Mouse (Mus musculus) midbrain, embryonic 13.5 days (tissue): ENCODE measurements around the gene Ostf1. TPM values are rescaled to one million over a fixed set of nuclear protein-coding genes. Genes with fewer than 3 reads are reported as not detected.
A peak's percentile ranks its signal among the peaks of the same experiment; 100 is the strongest.

Source experiments
- ATAC-seq: fragments of 200-750 bp; cut with Nextera tagmentation; 2 replicates; pipeline ENCODE4 v1.8.0; 2017; ENCODE audit warnings: mild to moderate bottlenecking, moderate TSS enrichment, moderate library complexity
- H3K27ac ChIP-seq: fragments of 300-500 bp; sonication (generic); 2 replicates; pipeline ENCODE4 v1.5.1; 2015; ENCODE audit warnings: inconsistent platforms, mild to moderate bottlenecking, moderate library complexity
- H3K27me3 ChIP-seq: fragments of 300-500 bp; sonication (generic); 2 replicates; pipeline ENCODE4 v1.6.1; 2015; ENCODE audit warnings: mild to moderate bottlenecking, inconsistent platforms
- H3K36me3 ChIP-seq: fragments of 300-500 bp; sonication (generic); 2 replicates; pipeline ENCODE4 v1.6.1; 2015; ENCODE audit warnings: mild to moderate bottlenecking, inconsistent platforms
- H3K4me1 ChIP-seq: fragments of 300-500 bp; sonication (generic); replicated peaks from 2 replicates; pipeline ENCODE4 v1.6.1; 2015; ENCODE audit warnings: inconsistent platforms
- H3K4me2 ChIP-seq: fragments of 300-500 bp; sonication (generic); replicated peaks from 2 replicates; pipeline ENCODE4 v1.6.1; 2015; ENCODE audit warnings: moderate library complexity, mild to moderate bottlenecking, inconsistent platforms
- H3K4me3 ChIP-seq: fragments of 300-500 bp; sonication (generic); replicated peaks from 2 replicates; pipeline ENCODE4 v1.5.1; 2015; ENCODE audit warnings: mild to moderate bottlenecking, inconsistent platforms
- H3K9ac ChIP-seq: fragments of 300-500 bp; sonication (generic); replicated peaks from 2 replicates; pipeline ENCODE4 v1.6.1; 2015; ENCODE audit warnings: mild to moderate bottlenecking, inconsistent platforms
- H3K9me3 ChIP-seq: fragments of 300-500 bp; sonication (generic); 2 replicates; pipeline ENCODE4 v1.6.1; 2016; ENCODE audit warnings: mild to moderate bottlenecking, inconsistent platforms
- WGBS: fragments of 180-500 bp; shearing (Covaris S2); methylation state at CpG from one replicate; pipeline ENCODE4 v1.1.7; 2015; 5-methylcytosine and 5-hydroxymethylcytosine counted together
- polyA plus RNA-seq: library from polyadenylated mRNA; unstranded; fragments of >200 nt; fragmentation: Nextera tagmentation; extraction: Ambion mirVana; gene quantifications from 2 replicates; pipeline ENCODE4 v1.2.1, GENCODE M21; 2015

Gene Ostf1
- 34.6 and 34.7 TPM in 2 replicates for polyA plus RNA-seq

DNA sequence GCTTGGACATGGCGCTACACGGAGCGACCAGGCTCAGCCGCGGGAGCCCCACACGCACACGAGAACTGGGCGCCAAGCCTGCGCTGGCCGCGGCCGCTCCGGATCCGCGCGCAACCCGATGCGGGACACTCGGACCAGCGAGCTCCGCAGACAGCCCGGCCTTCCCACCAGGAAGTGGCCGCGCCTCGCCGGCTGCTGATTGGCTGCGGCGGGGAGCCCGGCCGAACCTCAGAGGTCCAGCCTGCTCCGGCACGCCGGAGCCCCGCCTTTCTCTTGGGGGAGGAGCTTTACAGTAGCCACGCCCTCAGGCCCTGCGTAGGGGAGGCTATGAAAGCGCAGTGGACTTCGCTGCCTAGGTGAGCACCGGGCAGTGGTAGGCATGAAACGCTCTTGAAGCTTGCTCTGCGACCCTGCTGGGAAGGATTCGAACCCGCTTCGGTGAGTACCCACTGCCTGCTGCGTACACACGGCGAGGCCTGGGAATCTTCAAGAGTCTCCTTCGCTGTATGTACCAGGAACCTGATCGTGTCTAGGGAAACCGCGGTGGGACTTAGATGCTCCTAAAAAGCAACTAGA is at the start of gene Ostf1, which contains the start of gene Nmrk1:
Gene Ostf1, minus strand, starts transcription at position 180 of the 576 bp plus-strand sequence.
Gene Nmrk1, plus strand, starts transcription at position 307 of the 576 bp plus-strand sequence.
- Histone ChIP-seq H3K9ac (peak within 1 kb of the TSS; percentile 77), H3K36me3 (no peaks in the 10 kb centered on the region), H3K4me1 (peaks cover 9% of the 10 kb centered on the region), H3K27ac (peak within 1 kb of the TSS; percentile 47), H3K9me3 (no peaks in the 10 kb centered on the region), H3K4me2 (peak within 1 kb of the TSS; percentile 94), H3K4me3 (peak within 1 kb of the TSS; percentile 82), H3K27me3 (peaks cover 10% of the 10 kb centered on the region; the same call in 1 of the 2 replicates)
- WGBS = under 1% methylated on average over 51 of the region's 51 CpGs
- peak; percentile 99 for ATAC-seq

DNA sequence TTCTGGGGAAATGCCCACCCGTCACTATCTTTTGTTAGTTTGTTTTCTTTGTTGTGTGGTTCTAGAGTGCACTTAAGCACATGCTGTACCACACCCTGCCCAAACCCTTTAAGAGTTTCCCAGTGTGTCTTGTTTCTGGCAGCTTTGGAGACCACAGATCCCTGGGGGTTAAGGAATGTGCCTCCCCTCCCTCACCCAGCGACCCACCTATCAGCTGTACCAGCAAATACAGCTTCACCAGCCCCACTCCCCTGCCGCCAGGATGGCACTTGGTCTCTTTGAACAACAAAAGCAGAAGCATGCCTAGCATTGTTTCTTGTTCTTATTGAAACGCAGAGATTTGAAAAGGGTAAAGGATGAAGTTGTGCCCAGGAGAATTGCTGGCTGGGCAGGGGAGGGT is 41.5 kb upstream of the Ostf1 start:
- no peaks in the 10 kb centered on the region for H3K27me3 ChIP-seq
- H3K27ac ChIP-seq = no peak overlapping the region; the same call in 1 of the 2 replicates
- peak overlapping the region; percentile 24 for H3K4me3 ChIP-seq
- peaks cover 22% of the 10 kb centered on the region for H3K4me1 ChIP-seq
- ATAC-seq = no peak
- H3K9ac ChIP-seq = peak overlapping the region; percentile 32; the same call in 1 of the 2 replicates
- WGBS = 14% methylated on average over 4 of the region's 4 CpGs
- no peaks in the 10 kb centered on the region for H3K36me3 ChIP-seq
- H3K9me3 ChIP-seq = no peaks in the 10 kb centered on the region
- peak overlapping the region; percentile 75 for H3K4me2 ChIP-seq

DNA sequence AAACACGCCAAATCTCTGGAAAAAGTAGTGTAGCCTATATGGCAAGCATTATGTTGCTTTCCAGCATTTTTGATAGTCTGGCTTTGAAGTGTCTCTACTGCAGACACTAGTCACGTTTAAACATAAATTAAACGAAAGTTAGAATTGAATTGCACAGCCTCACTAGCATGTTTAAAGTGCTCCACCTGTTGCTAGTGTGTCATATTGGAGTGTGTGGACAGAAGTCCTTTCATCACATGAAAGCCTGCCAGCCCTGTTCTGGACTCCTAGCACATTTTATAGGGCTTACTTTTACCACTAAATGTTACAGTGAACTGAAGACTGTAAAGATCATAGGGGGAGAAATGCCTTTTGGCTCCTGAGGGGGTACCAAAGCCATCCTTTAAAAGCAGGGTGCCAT is 40.9 kb upstream of the Ostf1 start:
- no peak for ATAC-seq
- H3K27me3 ChIP-seq = no peaks in the 10 kb centered on the region
- peak overlapping the region; percentile 75 for H3K4me2 ChIP-seq
- H3K27ac ChIP-seq = no peak overlapping the region
- H3K4me1 ChIP-seq = peaks cover 22% of the 10 kb centered on the region
- no peaks in the 10 kb centered on the region for H3K36me3 ChIP-seq
- no peaks in the 10 kb centered on the region for H3K9me3 ChIP-seq
- H3K4me3 ChIP-seq = peak overlapping the region; percentile 68; the same call in 1 of the 2 replicates
- 60% methylated on average over 3 of the region's 3 CpGs for WGBS
- no peak overlapping the region for H3K9ac ChIP-seq

DNA sequence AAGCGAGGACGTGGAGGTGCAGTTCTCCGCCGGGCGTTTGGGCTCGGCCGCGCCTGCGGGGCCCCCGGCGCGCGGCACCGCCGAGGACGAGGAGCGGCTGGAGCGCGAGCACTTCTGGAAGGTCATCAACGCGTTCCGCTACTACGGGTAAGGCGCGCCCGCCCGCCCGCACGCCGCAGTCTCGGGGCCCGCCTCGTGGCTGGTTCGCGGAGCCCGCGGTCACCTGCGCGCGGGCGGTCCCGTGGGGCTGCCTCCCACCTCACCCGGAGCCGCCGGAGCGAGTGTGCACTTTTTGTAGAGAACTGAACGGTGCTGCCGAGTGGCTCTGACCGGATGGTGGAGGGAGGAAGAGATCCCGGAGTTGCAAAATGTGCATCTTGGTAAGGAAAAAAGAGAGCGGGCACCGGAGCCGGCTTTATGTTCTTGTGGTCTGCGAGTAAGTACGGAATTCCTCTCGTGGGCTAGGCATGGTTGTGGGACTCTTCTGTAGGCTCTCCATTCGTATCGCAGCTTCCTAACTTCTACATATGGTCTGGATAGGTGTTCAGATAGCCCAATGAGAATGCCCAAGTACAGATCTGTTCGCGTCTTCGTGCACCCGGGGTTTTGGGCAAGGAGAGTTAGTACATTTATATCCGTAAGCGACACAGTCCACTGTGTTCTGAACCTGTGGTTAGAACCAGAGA is 39.6 kb upstream of the Ostf1 start:
- under 1% methylated on average over 61 of the region's 64 CpGs for WGBS
- Histone ChIP-seq H3K36me3 (no peaks in the 10 kb centered on the region), H3K4me3 (peak overlapping the region; percentile 68), H3K4me2 (peak overlapping the region; percentile 75), H3K9me3 (no peaks in the 10 kb centered on the region), H3K9ac (peak overlapping the region; percentile 73), H3K27ac (peak overlapping the region; percentile 77), H3K4me1 (peaks cover 22% of the 10 kb centered on the region), H3K27me3 (no peaks in the 10 kb centered on the region)
- 0 out of 2 replicates have a peak, but pooled peaks have one; percentile 1 for ATAC-seq

DNA sequence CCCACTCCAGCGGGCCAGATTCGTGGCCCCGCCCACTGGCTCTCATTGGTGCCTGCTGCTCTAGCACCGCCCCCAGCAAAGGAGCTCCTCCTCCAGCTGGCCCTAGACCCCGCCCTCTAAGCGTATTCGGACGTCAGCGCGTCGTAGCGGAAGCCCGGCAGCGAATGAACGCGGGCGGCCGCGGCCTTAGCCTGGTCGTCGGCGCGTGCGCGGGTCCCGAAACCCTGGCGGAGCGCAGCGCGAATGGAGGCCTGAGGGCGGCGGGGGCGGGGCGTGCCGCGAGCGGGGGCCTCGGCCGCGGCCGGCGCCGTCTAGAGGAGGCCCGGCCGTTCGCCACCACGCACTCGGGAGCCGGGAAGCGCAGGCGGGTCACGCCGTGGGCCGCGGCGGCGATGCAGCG is 39.0 kb upstream of the Ostf1 start, which contains the start of gene Carnmt1:
Gene Carnmt1, plus strand, starts transcription at position 157 of the 400 bp plus-strand sequence.
- H3K27ac ChIP-seq = peak within 1 kb of the TSS; percentile 77
- WGBS = under 1% methylated on average over 53 of the region's 58 CpGs
- H3K4me3 ChIP-seq = peak within 1 kb of the TSS; percentile 68

DNA sequence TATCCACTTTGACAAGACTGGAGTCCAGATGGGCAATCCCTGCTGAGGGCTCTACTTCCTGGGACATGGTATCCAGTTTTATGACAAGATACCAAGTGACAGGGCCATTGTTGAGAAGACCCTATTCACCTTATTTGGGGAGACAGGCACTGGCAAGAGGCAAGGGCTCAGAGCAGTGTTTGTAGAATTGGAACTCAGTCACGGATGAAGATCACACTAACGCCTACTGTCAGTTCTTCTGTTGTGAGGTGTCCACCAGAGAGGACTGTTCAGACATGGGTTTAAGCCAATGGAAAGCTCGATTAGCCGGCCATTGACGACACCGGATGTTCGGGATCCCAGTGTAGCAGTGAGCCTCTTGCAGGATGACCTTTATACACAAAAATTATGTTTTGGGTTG is 37.9 kb upstream of the Ostf1 start:
- Histone ChIP-seq H3K9me3 (no peaks in the 10 kb centered on the region), H3K36me3 (no peaks in the 10 kb centered on the region), H3K4me1 (peaks cover 22% of the 10 kb centered on the region), H3K27me3 (no peaks in the 10 kb centered on the region), H3K4me3 (no peak overlapping the region), H3K9ac (no peak overlapping the region), H3K27ac (no peak overlapping the region), H3K4me2 (no peak overlapping the region)
- no peak for ATAC-seq
- WGBS = 56% methylated on average over 7 of the region's 7 CpGs

More for the DNA sequence above, 39.0 kb upstream of the Ostf1 start, which contains the start of gene Carnmt1:
- Histone ChIP-seq H3K4me2 (peak within 1 kb of the TSS; percentile 75), H3K9ac (peak within 1 kb of the TSS; percentile 73), H3K36me3 (no peaks in the 10 kb centered on the region), H3K4me1 (peaks cover 22% of the 10 kb centered on the region), H3K9me3 (no peaks in the 10 kb centered on the region), H3K27me3 (no peaks in the 10 kb centered on the region)
- peak; percentile 98 for ATAC-seq

DNA sequence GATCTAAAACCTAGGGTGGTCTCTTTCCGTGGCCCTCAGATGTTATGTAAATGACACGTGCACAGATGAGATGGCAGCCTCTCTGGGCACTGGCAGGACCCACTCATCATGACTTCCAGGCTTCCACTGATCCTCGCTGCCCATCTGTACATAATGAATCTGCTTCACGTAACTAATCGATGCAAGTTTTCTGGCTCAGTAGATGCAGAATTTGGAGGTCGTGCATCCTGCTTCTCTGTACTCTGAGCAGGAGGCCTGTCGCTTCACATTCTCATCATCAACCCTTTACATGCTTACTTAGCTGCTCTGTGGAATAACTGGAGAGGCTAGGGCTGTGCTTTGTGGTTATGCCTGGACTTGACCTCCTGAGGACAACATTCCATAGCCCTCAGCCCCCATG is 35.3 kb upstream of the Ostf1 start:
- no peak for ATAC-seq
- Histone ChIP-seq H3K36me3 (no peaks in the 10 kb centered on the region), H3K9me3 (no peaks in the 10 kb centered on the region), H3K9ac (no peak overlapping the region), H3K4me3 (no peak overlapping the region), H3K4me1 (peaks cover 5% of the 10 kb centered on the region), H3K27me3 (no peaks in the 10 kb centered on the region), H3K4me2 (no peak overlapping the region), H3K27ac (no peak overlapping the region)
- WGBS = 72% methylated on average over 7 of the region's 7 CpGs

DNA sequence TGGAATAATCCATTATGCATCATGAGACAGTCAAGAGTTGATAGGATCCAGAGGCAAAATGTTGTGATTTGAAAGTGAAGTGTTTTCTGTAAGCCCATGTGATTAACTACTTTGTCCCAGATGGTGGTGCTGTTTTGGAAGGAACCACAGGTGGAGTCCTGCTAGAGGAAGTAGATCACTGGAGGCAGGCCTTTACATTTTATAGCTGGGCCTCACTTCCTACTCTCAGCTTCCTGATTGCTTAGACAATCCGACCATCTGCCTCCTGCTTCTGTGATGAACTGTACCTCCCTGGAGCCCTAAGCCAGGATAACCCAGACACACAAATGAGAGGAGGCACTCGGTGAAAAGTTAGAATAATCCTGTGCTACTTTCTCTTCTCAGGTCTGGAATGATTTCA is 32.3 kb upstream of the Ostf1 start:
- H3K36me3 ChIP-seq = no peaks in the 10 kb centered on the region

DNA sequence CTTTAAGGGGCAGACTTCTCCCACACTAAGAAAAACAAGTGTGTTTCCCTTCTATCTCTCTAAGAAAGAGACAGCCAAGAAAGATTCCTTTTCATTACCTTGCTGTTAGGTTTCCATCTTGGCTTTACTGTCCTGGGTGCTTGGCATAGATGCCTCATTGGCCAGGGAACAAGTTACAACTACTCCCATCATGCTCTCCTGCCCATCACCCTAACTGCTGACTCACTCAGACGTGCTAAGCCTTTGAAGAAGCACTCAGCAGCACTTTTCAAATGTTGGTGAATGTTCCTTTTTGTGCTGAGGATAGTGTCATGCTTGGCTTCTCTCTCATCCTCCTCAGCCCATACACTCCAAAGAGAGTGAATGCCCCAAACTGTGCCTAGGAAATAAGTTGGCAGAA is 30.1 kb upstream of the Ostf1 start:
- no peak for ATAC-seq
- no peak overlapping the region for H3K4me3 ChIP-seq
- H3K27me3 ChIP-seq = no peaks in the 10 kb centered on the region
- H3K36me3 ChIP-seq = no peaks in the 10 kb centered on the region
- H3K4me2 ChIP-seq = no peak overlapping the region
- no peak overlapping the region for H3K27ac ChIP-seq
- no peak overlapping the region for H3K9ac ChIP-seq
- H3K4me1 ChIP-seq = no peaks in the 10 kb centered on the region
- 36% methylated on average over 1 of the region's 1 CpGs for WGBS
- H3K9me3 ChIP-seq = no peaks in the 10 kb centered on the region

More for the DNA sequence above, 32.3 kb upstream of the Ostf1 start:
- no peak for ATAC-seq
- Histone ChIP-seq H3K4me2 (no peak overlapping the region), H3K4me3 (no peak overlapping the region), H3K27ac (no peak overlapping the region), H3K9me3 (no peaks in the 10 kb centered on the region), H3K27me3 (no peaks in the 10 kb centered on the region), H3K4me1 (no peaks in the 10 kb centered on the region), H3K9ac (no peak overlapping the region)
- WGBS = 79% methylated on average over 2 of the region's 2 CpGs

DNA sequence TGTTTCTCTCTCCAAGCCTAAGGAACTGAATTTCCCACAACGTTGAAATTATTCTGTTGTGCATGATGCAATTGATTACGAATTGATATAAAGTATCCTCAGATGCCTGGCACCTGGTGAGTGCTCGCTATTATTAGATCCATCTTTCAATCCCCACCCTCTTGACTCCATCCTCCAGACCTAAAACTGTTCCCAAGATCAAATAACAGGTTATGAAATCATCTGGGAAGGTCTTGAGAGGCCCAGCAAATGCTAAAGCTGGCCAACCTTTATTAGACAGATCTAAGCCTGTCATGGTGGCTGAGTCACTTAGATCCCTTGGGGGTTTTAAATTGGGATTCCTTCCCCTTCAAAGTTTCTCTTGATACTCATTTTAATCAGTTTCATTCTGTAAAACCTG is 28.8 kb upstream of the Ostf1 start:
- H3K36me3 ChIP-seq = no peaks in the 10 kb centered on the region
- H3K27me3 ChIP-seq = no peaks in the 10 kb centered on the region
- H3K9ac ChIP-seq = no peak overlapping the region
- WGBS = 93% methylated on average over 3 of the region's 3 CpGs
- no peaks in the 10 kb centered on the region for H3K4me1 ChIP-seq
- no peak overlapping the region for H3K27ac ChIP-seq
- H3K4me3 ChIP-seq = no peak overlapping the region
- no peak for ATAC-seq
- H3K4me2 ChIP-seq = no peak overlapping the region
- no peaks in the 10 kb centered on the region for H3K9me3 ChIP-seq

DNA sequence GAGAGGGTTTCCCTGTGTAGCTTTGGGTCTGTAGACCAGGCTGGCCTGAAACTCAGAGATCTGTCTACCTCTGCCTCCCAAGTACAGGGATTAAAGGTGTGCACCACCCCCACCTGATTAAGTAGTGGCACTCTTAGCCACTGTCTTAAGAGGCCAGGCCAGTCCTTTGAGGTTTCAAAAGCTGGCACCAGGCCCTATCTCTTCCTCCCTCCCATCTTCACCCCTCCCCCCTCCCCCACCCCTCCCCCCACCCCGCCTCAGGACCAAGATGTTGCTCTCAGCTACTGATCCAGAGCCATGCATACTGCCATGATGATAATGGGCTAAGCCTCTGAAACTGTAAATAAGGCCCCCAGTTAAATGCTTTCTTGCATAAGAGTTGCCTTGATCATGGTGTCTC is 27.7 kb upstream of the Ostf1 start:
- Histone ChIP-seq H3K4me3 (no peak overlapping the region), H3K9ac (no peak overlapping the region), H3K36me3 (no peaks in the 10 kb centered on the region), H3K4me1 (no peaks in the 10 kb centered on the region), H3K27ac (no peak overlapping the region), H3K27me3 (no peaks in the 10 kb centered on the region), H3K4me2 (no peak overlapping the region), H3K9me3 (no peaks in the 10 kb centered on the region)
- no peak for ATAC-seq
- whole genome bisulfite sequencing = no CpG with 5 or more reads among the region's 1 CpGs

DNA sequence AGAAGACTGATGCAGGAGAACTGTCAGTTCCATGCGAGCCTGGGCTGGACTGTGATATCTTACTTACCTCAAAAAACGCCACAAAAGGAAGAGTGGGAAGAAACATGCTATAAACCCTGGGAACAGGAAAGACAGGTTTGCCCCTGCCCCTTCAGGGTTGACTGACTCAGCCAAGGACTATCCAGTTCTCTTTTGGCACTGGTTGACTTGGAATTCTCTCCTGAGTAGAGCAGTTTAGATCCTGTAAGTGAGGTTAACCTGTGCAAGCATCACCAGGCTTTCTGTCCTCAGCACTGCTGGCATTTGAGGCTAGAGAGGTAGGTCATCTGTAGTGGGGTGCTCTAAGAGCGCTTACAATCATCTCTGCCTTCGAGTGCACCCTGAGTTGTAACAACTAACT is 26.9 kb upstream of the Ostf1 start:
- H3K36me3 ChIP-seq = no peaks in the 10 kb centered on the region
- no peaks in the 10 kb centered on the region for H3K9me3 ChIP-seq
- H3K4me1 ChIP-seq = no peaks in the 10 kb centered on the region
- H3K4me3 ChIP-seq = no peak overlapping the region
- no peak overlapping the region for H3K4me2 ChIP-seq
- ATAC-seq = no peak
- WGBS = 75% methylated on average over 4 of the region's 4 CpGs
- H3K27me3 ChIP-seq = no peaks in the 10 kb centered on the region
- H3K9ac ChIP-seq = no peak overlapping the region
- no peak overlapping the region for H3K27ac ChIP-seq
